Mouse (Mus musculus) ES-Bruce4 (cell line): ENCODE results near the gene Ctsd.

Experiments used
- CTCF ChIP-seq: IDR thresholded peaks from one replicate; pipeline ENCODE4 v1.8.1; 2011; ENCODE audit warnings: low read depth, low read length
- EP300 ChIP-seq: IDR thresholded peaks from 2 replicates; pipeline ENCODE4 v1.6.1; 2011; ENCODE audit warnings: low read depth, low read length; ENCODE audit not compliant: insufficient read depth
- POLR2A ChIP-seq: IDR thresholded peaks from one replicate; pipeline ENCODE4 v1.8.1; 2011; ENCODE audit warnings: low read length; ENCODE audit not compliant: insufficient read depth

DNA sequence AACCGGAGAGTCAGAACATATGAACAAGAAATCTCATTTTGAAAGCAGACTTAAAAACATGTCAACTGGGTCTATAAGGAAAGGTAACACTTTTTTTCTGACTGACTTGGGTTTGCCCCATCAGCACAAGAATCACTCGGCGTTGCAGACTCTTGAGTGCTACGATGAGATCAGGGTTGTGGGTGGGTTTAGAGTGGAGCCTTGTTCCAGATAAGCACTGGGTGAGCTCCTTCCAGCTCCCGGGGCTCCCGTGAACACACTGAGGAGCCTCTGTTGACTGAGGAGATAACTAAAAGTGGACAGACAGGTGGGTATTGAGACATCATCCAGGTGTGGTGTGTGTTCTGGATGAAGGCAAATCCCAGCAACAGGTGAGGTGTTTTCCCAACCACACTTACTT lies 25.4 kb upstream of the Ctsd start:
- no peak for TF ChIP-seq POLR2A
- no peak for TF ChIP-seq CTCF
- TF ChIP-seq EP300: no peak
